Mouse (Mus musculus) olfactory bulb, adult 2 months (tissue): ENCODE data around the gene Gm10518. TPM values are rescaled to one million over a fixed set of nuclear protein-coding genes. Genes with fewer than 3 reads are reported as not detected.
"Not testable (repeated sequence)": the region's sequence is repeated elsewhere in the genome, so short reads cannot be mapped to it uniquely, and the experiment has no call there.

Experiments
- H3K27ac ChIP-seq: fragments of 200-500 bp; 2 replicates; pipeline ENCODE4 v1.5.1; 2012; ENCODE audit warnings: low read depth, low read length; ENCODE audit not compliant: insufficient read depth
- H3K4me1 ChIP-seq: fragments of 200-500 bp; 2 replicates; pipeline ENCODE4 v1.6.1; 2012; ENCODE audit warnings: low read length; ENCODE audit not compliant: control insufficient read depth, insufficient read depth
- H3K4me3 ChIP-seq: fragments of 200-500 bp; 2 replicates; pipeline ENCODE4 v1.5.1; 2012; ENCODE audit warnings: mild to moderate bottlenecking, low read depth, low read length, moderate library complexity; ENCODE audit not compliant: insufficient read depth
- CTCF ChIP-seq: fragments of 200-500 bp; IDR thresholded peaks from 2 replicates; pipeline ENCODE4 v1.5.1; 2012; ENCODE audit warnings: low read depth, mild to moderate bottlenecking, low read length, moderate library complexity; ENCODE audit not compliant: insufficient read depth
- POLR2A ChIP-seq: fragments of 200-500 bp; IDR thresholded peaks from 2 replicates; pipeline ENCODE4 v1.6.1; 2012; ENCODE audit warnings: mild to moderate bottlenecking, low read depth, low read length, moderate library complexity; ENCODE audit not compliant: insufficient read depth
- WGBS: fragments of 180-500 bp; shearing (Covaris S2); methylation state at CpG from one replicate; pipeline ENCODE4 v1.1.7; 2018; 5-methylcytosine and 5-hydroxymethylcytosine counted together
- polyA plus RNA-seq: library from polyadenylated mRNA; stranded (reverse); fragments of >200 nt; gene quantifications from 2 replicates; pipeline ENCODE4 v1.2.4, GENCODE M21; 2012; ENCODE audit warnings: low replicate concordance; ENCODE audit not compliant: missing spikeins, insufficient read depth, insufficient read length

Gm10518 gene
- polyA plus RNA-seq, 1 experiment, result not detected

DNA sequence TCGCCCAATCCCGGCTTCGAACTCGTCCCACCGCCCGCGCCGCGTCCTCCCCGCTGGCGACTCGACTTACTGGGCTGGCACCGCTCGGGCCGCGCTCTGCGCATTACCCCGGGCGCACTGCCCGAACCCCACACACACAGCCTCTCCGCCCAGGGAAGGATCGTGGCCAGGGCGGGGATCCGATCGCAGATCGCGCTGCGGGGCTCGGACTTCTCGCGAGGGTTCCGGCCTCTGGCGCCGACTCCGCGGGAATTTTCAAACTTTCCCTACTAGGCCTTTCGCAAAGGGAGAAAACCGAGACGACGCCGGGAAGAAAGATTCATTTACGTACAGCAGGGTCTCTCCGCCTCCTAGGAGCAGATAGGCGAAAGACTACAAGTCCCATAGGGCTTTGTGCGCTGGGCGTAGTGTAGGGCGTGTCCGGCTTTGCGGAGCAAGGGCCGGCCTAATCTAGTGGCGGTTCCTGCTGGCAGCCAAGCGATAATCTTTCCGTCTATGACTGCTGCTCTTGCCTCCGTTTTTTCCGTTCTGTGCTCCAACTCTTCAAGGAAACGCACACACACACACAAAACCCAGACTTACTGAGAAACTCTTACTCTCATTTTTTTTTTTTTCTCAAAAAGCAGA, 450 bp downstream of the Gm10518 start, which contains the start of gene Ahctf1:
Ahctf1 (minus strand) TSS at position 168 of the 627 bp plus-strand sequence.
- peak; percentile 93 for TF ChIP-seq POLR2A
- TF ChIP-seq CTCF, result no peak
- Histone ChIP-seq H3K27ac (peak within 1 kb of the TSS; percentile 93), H3K4me1 (peaks cover 2% of the 10 kb centered on the region; the same call in 1 of the 2 replicates), H3K4me3 (peak within 1 kb of the TSS; percentile 100)
- WGBS, result under 1% methylated on average over 56 of the region's 56 CpGs

- 36% methylated on average over 11 of the region's 11 CpGs for WGBS
- H3K4me3 ChIP-seq, result peak overlapping the region; percentile 100; the same call in 1 of the 2 replicates
- no peak for TF ChIP-seq POLR2A
- TF ChIP-seq CTCF, result no peak
- peaks cover 2% of the 10 kb centered on the region; the same call in 1 of the 2 replicates for H3K4me1 ChIP-seq
- H3K27ac ChIP-seq, result 0 out of 2 replicates have a peak overlapping the region, but pooled peaks have one; percentile 70
Observed at GRCm38 (mm10) chr1:179804140-179804881, 1.1 kb downstream of the Gm10518 start.

- no peak overlapping the region for H3K4me3 ChIP-seq
- peaks cover 2% of the 10 kb centered on the region; the same call in 1 of the 2 replicates for H3K4me1 ChIP-seq
- H3K27ac ChIP-seq, result no peak overlapping the region
- 93% methylated on average over 5 of the region's 5 CpGs for WGBS
- no peak for TF ChIP-seq CTCF
- TF ChIP-seq POLR2A, result no peak
Observed at GRCm38 (mm10) chr1:179805751-179806150, 2.6 kb downstream of the Gm10518 start.

GRCm38 (mm10) chr1:179807468-179807867, 4.3 kb downstream of the Gm10518 start:
- Histone ChIP-seq H3K4me3 (no peak overlapping the region), H3K4me1 (no peaks in the 10 kb centered on the region), H3K27ac (no peak overlapping the region)
- 83% methylated on average over 4 of the region's 4 CpGs for WGBS
- no peak for TF ChIP-seq POLR2A
- no peak for TF ChIP-seq CTCF

DNA sequence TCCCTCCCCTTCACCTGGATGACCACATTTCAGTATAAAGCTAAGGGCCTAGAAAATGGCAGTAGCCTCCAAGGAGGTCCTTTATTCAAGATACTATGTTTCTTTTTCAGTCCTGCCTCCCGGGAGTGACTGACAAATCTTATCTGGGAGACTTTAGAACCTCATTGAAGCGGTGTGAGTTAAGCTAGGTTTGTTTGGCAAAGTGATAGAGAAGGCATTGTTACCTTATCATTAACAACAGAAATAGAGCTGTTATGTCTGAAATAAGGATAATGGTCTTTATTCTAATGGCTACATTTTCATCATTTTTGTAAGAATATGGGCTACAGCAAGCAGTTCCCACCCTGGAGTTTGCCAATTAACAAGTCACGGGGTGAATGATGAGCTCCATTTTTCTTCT, 5.1 kb downstream of the Gm10518 start:
- Histone ChIP-seq H3K27ac (no peak overlapping the region), H3K4me1 (no peaks in the 10 kb centered on the region), H3K4me3 (no peak overlapping the region)
- no peak for TF ChIP-seq POLR2A
- no peak for TF ChIP-seq CTCF
- WGBS, result 85% methylated on average over 3 of the region's 3 CpGs

GRCm38 (mm10) chr1:179813385-179813784, 10.2 kb downstream of the Gm10518 start:
- WGBS, result 71% methylated on average over 2 of the region's 2 CpGs
- H3K4me1 ChIP-seq, result peaks cover 4% of the 10 kb centered on the region
- TF ChIP-seq POLR2A (no peak), CTCF (no peak)
- H3K4me3 ChIP-seq, result no peak overlapping the region
- H3K27ac ChIP-seq, result no peak overlapping the region

DNA sequence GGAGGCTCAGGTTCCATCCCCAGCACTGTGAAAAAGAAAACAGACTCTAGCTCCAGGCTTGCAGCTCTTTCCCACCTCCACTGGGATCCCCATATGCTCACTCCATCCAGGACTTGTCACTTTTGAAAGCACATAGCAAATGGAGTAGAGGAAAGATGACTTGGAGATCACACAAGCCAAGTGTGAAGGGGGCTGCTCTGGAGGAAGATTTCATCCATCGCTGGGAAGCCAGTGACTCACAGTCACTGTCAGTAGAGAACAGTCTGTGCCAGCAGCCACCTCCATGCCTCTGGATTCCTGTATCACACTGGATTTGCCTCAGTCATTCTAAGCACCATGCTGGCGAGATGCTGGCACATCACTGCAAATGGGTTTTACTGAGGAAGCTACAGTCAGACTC, 11.4 kb downstream of the Gm10518 start:
- H3K27ac ChIP-seq, result no peak overlapping the region
- no peak overlapping the region for H3K4me3 ChIP-seq
- 51% methylated on average over 2 of the region's 2 CpGs for WGBS
- TF ChIP-seq POLR2A (no peak), CTCF (no peak)
- H3K4me1 ChIP-seq, result peaks cover 4% of the 10 kb centered on the region

DNA sequence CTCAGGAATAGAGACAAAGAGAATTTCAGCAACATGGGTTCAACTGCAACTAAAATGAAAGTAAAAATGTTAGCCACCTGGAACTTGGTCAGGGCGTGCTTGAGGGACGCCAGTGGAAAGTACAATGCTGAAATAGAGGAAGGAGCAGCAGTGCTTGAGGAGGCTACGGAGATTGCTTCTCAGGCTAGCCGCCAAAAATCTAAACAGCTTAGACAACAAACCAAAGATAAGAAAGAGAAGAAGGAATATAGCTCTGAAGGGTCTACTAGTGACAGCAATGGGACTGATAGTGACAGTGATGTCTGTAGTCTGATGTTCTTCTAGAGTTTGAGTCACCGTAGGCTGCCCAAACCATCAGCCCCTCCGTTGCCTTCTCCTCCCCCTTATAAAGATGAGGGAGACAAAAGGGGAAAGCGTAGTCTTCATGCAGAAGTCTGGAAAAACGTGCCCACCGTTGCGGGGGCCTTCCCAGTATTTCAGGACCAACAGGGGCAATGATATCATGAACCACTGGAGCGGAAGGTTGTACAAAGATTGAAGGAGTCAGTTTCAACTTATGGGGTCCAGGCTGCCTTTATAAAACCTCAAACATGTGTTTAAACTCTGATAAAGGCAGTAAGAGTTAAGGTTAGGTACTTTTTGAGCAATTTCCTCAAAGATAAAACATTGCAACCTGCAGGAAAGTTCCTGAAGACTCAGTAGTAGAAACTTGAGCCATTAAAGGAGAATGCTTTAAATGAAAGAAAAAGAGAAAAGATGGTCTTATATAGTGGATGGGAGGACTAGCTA, 15.5 kb downstream of the Gm10518 start:
- WGBS, result 93% methylated on average over 11 of the region's 11 CpGs
- H3K27ac ChIP-seq, H3K4me1 ChIP-seq, H3K4me3 ChIP-seq: not testable (repeated sequence)

- peaks cover 5% of the 10 kb centered on the region for H3K4me1 ChIP-seq
- no peak for TF ChIP-seq POLR2A
- no peak for TF ChIP-seq CTCF
- H3K4me3 ChIP-seq, result no peak overlapping the region
- 80% methylated on average over 5 of the region's 5 CpGs for WGBS
- H3K27ac ChIP-seq, result no peak overlapping the region
Observed at GRCm38 (mm10) chr1:179824549-179824948, 21.4 kb downstream of the Gm10518 start.
